Mouse (Mus musculus): ENCODE results near the gene Calcoco2.
A peak's percentile ranks its signal among the peaks of the same experiment; 100 is the strongest.
"Not testable (repeated sequence)": the region's sequence is repeated elsewhere in the genome, so short reads cannot be mapped to it uniquely, and the experiment has no call there.

The Calcoco2 gene

DNA sequence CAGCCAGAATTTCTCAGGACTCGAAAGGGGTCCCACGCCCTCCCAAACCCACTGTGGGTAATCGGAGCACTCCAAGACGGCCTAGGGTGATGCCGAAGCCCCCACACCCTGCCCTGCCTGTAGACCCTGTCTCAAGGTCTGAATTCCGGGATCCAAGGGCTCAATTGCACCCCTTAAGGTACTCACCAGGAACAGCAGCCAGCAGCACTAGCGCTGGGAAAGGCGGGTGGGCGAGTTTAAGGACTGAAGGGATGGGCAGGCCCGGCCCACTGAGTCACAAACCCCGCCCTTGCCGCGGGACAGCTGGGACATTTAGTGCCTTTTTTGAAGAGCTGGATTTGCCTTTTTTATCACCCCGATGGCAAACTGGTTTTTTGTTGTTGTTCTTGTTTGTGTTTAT is at the start of gene Calcoco2:
TSS of gene Calcoco2 (minus strand) at position 214 of the 400 bp plus-strand sequence.
- no peak for DNase-seq (ENCODE audit: low spot score in 2 of 2)

DNA sequence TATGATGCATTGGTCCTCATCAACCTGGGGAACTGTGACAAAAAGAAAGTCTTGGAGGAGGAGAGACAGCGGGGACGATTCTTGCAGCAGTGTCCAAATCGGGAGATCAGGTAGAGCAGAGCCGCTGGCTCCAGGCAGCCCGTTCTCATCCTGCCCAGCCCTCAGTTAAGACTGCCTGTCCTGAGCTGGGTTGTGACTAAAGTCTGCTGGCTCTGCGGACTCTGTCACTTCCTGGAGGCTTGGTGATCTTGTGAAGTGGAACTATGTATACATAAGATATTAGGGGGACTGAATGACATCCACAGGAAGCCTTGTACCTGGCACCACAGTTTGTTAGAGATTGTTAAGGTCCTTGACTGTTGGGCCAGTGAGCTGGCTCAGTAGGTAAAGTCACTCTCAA is 35.7 kb upstream of the Calcoco2 start:
- no peak for DNase-seq (ENCODE audit: low spot score in 2 of 2)

DNA sequence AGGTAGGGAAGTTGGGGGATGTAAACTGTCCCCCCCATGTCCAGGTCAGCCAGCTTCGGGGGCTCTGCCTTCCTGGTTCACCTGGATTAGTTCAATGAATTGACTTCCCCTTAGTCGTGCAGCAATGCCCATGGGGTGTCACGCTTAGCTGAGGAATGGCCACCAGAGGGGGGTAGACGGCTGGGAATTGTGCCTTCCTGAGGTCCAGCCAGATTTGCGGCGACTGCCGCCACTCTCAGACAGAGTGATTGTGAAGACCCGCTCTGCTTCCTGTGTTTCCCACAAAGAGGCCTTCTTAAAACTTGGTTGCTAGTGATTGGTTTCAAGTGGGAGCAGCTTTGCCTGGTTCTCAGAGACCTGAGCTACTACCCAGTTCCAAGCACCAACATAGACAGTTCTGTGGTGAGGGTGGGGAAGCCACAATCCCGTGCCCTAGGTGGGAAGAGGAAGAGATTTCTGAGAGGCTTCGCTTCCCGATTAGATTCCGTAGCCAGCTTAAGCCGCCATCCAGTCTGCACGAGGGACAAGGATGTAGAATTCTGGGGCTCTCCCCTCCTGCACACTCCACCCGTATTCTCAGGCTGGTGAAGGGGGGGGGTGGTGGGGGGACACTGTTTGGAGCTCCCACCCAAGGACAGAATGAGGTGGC is 34.0 kb upstream of the Calcoco2 start:
- DNase-seq (ENCODE audit: low spot score in 2 of 2), result peak; percentile 33

DNA sequence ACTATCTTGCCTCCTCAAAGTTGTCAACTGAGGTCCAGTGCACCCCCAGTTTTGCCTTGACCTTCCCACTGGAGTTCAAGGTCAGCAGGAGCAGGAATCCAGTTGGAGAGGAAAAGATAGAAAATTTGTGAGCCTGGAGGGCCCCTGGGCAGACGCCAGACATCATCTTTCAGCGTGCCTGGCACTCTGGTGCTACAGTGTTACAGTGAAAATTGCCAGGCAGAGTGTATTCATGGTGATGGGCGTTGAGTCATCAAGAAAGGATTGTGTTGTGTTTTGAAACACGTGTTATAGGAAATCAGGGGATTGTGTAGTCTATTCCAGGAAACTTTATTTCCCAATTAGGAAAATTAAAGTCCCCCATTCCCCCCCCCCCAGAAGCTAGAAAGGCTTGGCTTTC is 32.0 kb upstream of the Calcoco2 start:
- DNase-seq (ENCODE audit: low spot score in 2 of 2), result no peak

DNA sequence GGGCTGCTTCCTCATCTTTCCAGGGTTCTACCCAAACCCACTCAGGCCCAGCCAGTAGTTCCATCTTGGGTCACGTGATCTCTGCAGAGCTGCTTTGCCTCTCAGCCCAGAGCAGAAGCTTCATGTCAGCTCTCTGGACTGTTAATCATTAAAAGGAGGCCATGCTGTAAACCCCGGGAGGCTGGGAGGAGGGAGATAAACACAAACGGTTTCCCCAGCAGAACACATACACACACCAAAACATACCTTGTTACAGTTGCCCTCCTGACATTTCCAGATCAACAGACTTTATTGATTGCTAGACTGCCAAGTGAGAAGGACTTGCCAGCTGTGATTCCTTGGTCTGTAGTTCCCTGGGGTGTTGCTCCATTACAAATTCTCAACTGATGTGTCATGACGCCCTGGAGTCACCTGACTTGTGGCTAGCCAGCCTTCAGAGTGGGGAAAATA is 29.0 kb upstream of the Calcoco2 start:
- DNase-seq (ENCODE audit: low spot score in 2 of 2), result no peak

DNA sequence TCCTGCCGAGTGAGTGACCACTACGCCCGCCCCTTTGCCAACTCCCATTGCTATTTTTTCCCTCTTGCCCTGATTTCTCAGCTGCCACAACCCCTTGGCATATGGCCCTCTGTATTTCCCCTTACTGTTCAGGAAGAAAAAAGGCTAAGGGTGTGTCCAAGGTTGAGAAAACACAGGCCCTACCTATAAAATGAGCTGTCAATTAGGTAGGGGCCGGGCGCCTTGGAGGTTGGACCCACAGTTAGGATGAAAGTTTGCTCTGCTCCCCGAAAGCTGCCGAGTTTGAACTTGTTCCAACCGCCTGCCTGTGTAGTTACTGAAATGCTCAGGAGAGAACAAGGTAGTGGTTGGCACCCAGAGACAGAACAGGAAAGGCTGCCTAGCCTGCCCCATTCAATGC is 24.1 kb upstream of the Calcoco2 start:
- DNase-seq (ENCODE audit: low spot score in 2 of 2), result no peak

DNA sequence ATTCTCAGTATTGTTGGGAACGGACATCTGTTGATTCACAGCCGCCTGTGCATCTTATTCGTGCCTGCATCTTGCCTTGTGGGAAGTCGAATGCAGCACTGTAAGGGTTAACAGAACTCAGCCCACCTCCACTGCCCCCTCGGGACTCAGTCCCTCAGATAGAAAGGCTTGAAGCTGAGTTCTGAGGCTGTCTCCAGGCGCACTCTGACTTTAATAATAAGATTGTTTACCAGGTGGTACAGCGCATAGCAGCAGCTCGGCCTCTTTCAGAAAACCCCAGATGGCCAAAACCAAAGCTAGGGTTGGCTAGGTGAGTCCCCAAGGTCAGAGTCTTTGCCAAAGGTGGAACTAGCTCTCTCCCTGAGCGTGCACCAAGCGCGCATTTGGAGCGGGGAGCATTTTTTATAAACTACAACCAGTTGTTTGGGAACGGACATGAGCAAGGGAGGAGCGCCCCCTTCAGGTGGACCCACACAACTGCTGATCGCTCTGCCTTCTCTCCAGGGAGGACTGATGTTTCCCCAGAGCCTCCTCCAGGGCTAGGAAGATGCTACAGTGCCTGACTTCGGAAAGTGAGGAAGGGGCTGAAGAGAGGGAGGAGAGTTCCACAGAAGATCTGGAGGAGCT is 21.6 kb upstream of the Calcoco2 start, which contains the start of gene Ttll6:
TSS of gene Ttll6 (plus strand) at position 548 of the 627 bp plus-strand sequence.
- DNase-seq (ENCODE audit: low spot score in 2 of 2), result peak; percentile 7 to 29

DNA sequence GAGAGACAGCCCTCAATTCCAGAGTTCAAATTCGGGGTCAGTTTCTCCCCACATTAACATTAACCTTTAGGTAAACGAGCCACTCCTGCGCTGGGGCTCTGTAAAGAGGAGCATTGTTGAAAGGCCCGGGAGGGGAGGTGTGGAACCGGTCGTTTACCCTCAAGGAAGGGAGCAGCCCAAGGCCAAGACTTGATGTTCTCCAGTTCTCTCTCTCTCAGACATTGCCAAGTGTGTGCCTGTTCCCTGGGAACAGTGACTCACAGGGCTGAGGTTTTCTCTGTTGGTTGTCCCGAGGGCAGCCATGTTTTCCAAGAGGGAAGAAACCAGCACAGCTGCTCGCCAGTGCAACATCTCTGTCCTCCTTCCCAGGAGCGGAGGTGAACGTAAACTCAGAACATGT is 18.8 kb upstream of the Calcoco2 start:
- no peak for DNase-seq (ENCODE audit: low spot score in 2 of 2)

DNA sequence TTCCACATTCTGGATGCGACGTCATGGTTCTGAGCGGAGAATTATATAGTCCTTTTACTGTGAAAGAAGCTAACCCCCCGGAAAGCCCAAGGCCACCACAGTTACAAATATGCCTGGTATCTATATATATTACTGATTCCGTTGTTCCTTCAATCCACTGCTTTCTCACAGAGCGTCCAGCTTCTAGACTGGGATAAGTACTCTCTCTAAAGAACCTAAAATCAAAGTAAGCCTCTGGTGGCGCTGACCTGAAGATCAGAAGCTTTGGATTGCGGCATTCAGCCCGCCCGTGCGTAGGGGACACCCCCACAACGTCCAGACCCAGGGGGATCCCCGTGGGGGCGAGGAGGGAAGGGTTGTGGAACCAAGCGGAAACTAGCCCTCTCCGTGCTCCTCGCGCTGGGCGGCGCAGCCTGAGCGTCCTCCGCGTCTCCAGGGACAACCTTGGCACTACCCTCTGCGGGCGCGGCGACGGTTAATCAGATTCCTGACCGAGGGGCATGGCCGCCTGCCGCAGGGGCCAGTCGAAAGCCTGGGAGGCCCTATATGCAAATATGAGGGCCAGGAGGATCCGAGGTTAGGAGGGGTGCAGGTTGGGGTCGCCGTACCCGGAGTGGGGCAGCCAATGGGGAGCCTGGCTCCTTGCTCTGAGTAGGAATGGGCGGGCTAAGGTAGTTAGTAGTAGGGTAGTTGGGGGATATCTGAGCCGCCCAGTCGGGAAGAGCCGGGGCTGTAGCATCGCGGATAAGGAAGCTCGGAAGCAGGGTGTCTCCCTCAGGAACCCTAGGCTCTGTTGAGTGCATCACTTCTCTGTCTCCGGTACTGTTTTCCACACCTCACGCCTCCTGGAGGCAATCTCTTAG is 12.5 kb upstream of the Calcoco2 start:
- no peak for DNase-seq (ENCODE audit: low spot score in 2 of 2)

DNA sequence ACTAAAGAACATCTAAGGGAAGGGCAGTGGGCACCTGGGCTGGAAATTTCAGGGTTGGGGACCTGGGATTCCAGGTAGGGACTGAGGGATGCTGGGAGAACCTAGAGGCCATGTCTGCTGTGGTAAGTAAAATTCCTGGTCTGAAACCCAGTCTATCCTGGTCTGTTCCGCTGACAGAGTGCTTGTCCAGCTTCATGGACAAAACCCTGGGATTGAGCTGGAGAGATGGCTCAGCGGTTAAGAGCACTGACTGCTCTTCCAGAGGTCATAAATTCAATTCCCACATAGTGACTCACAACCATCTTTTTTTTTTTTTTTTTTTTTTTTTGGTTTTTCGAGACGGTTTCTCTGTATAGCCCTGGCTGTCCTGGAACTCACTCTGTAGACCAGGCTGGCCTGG is 11.0 kb upstream of the Calcoco2 start:
- DNase-seq (ENCODE audit: low spot score in 2 of 2), result not testable (repeated sequence)

DNA sequence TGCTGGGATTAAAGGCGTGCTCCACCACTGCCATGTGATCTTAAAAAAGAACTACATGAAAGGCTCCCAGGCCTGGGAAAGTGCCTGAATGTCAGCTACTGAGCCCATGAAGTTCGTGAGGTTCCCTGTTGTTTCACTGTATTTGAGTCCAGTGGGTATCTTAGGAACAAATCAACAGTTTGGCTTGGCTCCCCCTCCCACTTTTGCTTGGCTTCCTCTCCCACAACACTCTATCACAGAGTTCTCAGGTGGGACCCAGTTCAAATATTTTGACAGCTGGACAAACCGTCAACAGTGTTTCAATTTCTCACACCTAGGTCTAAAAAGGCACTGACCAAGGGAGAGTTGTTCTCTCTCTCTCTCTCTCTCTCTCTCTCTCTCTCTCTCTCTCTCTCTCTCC is 7.6 kb upstream of the Calcoco2 start:
- DNase-seq (ENCODE audit: low spot score in 2 of 2), result no peak

DNA sequence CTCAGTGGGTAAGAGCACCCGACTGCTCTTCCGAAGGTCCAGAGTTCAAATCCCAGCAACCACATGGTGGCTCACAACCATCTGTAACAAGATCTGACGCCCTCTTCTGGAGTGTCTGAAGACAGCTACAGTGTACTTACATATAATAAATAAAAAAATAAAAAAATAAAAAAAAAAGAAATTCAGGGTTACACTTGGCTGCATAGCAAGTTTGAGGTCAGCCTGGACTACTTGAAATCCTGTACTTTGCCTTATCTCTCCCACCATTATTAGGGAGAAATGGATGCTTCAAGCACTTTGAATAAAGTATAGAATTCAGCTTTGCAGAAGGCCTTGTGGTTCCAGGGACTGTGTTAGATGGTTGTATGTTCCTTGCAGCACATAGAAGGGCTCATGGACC is 5.2 kb upstream of the Calcoco2 start:
- not testable (repeated sequence) for DNase-seq (ENCODE audit: low spot score in 2 of 2)

DNA sequence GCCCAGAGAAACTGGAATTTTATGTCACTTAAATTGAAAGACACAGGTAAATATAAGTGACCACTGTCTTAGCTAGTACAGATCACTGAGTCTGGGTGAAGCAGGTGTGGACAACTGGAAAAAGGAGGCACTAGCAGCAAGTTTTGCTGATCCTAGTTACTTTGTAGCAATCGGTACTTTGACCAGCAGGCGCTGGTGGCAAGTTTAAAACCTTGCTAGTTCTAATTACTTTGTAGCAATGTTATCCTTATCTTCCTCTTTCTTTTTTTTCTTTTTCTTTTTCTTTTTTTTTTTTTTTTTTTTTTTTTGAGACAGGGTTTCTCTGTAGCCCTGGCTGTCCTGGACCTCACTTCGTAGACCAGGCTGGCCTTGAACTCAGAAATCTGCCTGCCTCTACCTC is 4.4 kb upstream of the Calcoco2 start:
- DNase-seq (ENCODE audit: low spot score in 2 of 2), result no peak

DNA sequence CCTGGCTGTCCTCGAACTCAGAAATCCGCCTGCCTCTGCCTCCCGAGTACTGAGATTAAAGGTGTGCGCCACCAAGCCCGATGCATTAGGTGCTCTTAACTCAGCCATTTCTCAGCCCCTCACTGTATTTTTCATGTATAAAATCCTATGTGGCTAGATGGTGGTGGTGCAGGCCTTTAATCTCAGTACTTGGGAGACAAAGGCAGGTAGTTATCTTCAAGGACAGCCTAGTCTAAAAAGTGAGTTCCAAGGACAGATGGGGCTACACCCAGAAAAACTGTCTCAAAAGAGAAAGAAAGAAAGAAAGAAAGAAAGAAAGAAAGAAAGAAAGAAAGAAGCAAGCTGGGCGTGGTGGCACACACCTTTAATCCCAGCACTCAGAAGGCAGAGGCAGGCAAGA is 3.7 kb upstream of the Calcoco2 start:
- no peak for DNase-seq (ENCODE audit: low spot score in 2 of 2)

DNA sequence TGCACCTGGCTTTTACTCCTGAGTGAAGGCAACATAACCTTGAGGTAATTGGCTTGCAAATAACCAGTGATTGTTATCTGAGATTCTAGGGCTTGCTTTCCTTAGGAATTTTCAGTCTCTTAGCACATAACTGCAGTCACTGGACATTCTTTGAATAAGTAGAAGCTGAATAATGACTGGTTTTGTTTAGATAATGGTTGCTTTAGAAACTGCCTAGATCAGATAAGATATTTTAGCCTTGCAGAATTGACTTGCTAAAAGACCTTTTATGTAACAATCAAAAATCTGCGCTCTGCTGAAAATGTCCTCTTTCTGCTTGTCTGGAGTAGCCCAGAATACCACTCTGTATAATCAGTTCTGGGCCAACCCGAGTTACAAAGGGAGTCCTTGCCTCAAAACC is 2.3 kb upstream of the Calcoco2 start:
- DNase-seq (ENCODE audit: low spot score in 2 of 2), result no peak

DNA sequence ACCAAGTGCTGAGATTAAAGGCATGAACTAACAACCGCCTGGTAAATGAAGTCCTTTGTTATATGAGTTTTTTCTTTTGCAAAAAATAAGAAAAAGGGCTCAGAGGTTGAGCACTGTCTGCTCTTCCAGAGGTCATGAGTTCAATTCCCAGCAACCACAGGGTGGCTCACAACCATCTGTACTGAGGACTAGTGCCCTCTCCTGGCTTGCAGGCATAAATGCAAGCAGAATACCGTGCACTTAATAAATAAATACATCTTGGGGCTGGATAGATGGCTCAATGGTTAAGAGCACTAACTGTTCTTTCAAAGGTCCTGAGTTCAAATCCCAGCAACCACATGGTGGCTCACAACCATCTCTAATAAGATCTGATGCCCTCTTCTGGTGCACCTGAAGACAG is 814 bp downstream of the Calcoco2 start:
- DNase-seq (ENCODE audit: low spot score in 2 of 2), result not testable (repeated sequence)

DNA sequence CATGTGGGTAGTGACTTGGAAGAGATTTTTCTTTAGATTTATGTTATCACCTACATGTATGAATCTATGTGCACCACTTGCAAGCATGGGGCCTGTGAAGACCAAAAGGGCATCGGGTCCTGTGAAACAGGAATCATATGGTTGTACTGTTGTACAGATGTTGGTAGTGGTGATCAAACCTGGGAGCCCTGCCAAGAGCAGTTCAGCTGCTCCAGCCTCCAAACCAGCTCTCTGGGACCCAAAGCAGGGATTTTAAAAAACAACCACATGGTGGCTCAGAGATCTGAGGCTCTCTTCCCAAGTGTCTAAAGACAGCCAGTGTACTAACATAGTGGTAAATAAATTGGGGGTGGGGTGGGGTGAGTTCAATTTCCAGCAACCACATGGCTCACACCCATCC is 3.4 kb downstream of the Calcoco2 start:
- DNase-seq (ENCODE audit: low spot score in 2 of 2), result no peak

DNA sequence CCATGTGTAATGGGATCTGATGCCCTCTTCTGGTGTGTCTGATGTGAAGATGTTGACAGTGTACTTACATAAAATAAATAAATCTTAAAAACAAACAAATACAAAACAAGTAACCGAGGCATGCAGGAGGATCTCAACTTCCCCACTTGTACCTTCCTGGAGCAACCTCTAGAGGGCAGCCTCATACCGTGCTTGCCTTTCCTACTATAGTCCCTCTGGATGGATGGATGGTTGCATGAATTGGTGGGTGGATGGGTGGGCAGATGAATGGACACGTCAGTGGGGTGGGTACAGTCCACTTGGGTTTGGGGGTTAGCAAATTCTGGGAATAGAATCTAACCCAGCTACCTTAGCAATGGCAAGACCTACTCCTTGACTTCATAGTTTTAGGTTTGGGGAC is 18.4 kb downstream of the Calcoco2 start:
- peak in 1 of 2 experiments; percentile 16 for DNase-seq (ENCODE audit: low spot score in 2 of 2)

DNA sequence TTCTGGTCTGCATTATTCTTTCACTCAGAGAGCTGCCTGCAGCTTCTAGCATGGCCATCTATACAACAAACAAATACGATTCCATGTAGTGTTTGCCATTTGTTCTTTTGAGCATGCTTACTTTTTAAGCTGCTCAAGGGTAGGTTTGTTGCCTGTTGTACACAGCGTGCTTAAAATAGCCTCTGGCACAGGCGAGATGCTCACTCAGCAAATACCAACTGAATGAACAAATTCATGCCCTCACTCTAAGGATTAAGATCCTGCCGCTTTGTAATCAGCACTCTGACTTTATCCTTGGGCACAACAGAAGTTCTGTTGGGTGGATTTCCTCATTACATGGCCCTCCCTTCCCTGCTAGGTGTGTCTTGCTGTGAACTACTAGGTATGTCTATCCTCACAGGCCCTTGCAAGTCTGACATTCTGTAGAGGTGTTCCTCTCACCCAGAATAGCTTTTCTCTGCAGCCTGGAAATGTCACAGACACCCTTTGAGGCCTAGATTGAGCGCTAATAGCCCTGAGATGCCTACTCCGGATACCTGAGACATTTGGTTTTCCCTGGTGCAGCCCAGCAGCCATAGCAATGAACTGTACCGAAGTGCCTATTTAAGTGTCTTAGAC is 19.0 kb downstream of the Calcoco2 start:
- DNase-seq (ENCODE audit: low spot score in 2 of 2), result no peak

DNA sequence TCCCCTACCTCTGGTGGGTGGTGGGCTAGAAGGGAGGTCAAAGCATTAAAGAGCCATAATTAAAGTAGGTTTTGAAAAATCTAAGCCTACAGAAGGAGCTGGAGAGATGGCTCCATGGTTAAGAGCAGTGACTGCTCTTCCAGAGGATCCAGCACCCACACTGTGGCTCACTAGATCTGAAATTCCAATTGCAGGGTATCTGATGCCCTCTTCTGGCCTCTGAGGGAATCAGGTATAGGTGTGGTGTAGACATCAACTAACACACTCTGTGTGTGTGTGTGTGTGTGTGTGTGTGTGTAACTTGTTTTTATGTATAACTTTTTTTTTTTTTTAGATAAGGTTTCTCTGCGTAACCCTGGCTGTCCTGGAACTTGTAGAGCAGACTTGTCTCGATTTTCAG is 20.7 kb downstream of the Calcoco2 start:
- no peak for DNase-seq (ENCODE audit: low spot score in 2 of 2)

DNA sequence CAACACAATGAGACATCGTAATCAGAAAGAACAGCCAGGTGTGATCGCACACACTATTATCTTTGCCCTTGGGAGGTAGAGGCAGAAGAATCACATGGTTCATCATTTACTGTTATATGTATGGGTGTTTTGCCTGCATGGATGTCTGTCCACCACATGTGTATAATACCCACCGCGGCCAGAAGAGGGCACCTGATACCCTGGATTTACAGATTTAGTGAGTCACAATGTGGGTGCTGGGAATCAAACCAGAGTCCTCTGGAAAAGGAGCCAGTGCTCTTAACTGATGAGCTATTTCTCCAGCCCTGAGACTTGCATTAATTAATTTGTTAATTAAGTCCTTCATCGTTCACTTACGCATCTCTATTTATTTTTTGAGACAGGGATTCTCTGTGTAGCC is 23.8 kb downstream of the Calcoco2 start:
- no peak for DNase-seq (ENCODE audit: low spot score in 2 of 2)

DNA sequence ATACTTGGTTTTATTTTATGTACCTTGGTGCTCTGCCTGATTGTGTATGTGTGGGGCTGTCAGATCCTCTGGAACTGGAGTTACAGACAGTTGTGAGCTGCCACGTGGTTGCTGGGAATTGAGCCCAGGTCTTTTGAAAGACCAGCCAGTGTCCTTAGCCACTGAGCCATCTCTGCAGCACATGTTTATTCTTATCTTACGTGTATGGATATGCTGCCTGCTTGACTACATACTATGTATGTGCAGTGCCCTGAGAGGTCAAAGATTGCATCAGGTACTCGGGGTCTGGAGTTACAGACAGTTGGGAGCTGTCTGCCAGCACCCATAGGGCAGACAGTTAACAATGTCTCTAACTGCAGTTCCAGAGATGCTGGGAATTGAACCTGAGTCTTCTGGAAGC is 29.1 kb downstream of the Calcoco2 start:
- DNase-seq (ENCODE audit: low spot score in 2 of 2), result no peak
